Mouse (Mus musculus) frontal cortex, postnatal 36 days (tissue): ENCODE measurements around the gene Syne3.

Source experiments
- DNase-seq, 2 experiments: peaks; one replicate each; pipeline ENCODE4 v3.0.0; 2022; ENCODE audit warnings: low spot score in 2 of 2

Gene Syne3

GRCm38 (mm10) chr12:105000487-105001283 is 8.9 kb downstream of the Syne3 start:
- no peak for DNase-seq

- DNase-seq, result no peak
Measured at GRCm38 (mm10) chr12:104999171-104999570, 10.4 kb downstream of the Syne3 start.

GRCm38 (mm10) chr12:104998541-104998940 is 11.1 kb downstream of the Syne3 start:
- no peak for DNase-seq

GRCm38 (mm10) chr12:104997641-104998293 is 11.8 kb downstream of the Syne3 start:
- DNase-seq, result no peak

- DNase-seq, result no peak
Measured at GRCm38 (mm10) chr12:104997159-104997558, 12.4 kb downstream of the Syne3 start.

GRCm38 (mm10) chr12:104996012-104996728 is 13.4 kb downstream of the Syne3 start:
- no peak for DNase-seq

- no peak for DNase-seq
Measured at GRCm38 (mm10) chr12:104995259-104995876, 14.2 kb downstream of the Syne3 start.

- no peak for DNase-seq
Measured at GRCm38 (mm10) chr12:104992838-104993237, 16.8 kb downstream of the Syne3 start.

- no peak for DNase-seq
Measured at GRCm38 (mm10) chr12:104992123-104992741, 17.4 kb downstream of the Syne3 start.

- DNase-seq, result no peak
Measured at GRCm38 (mm10) chr12:104990741-104991454, 18.7 kb downstream of the Syne3 start.

- no peak for DNase-seq
Measured at GRCm38 (mm10) chr12:104987936-104988335, 21.7 kb downstream of the Syne3 start.

GRCm38 (mm10) chr12:104986781-104987180 is 22.8 kb downstream of the Syne3 start:
- no peak for DNase-seq

- no peak for DNase-seq
Measured at GRCm38 (mm10) chr12:104986001-104986400, 23.6 kb downstream of the Syne3 start.

GRCm38 (mm10) chr12:104985088-104985487 is 24.5 kb downstream of the Syne3 start:
- DNase-seq, result no peak

GRCm38 (mm10) chr12:104983476-104983875 is 26.1 kb downstream of the Syne3 start:
- DNase-seq, result no peak

- DNase-seq, result no peak
Measured at GRCm38 (mm10) chr12:104978943-104979723, 30.5 kb downstream of the Syne3 start.

GRCm38 (mm10) chr12:104978420-104978819 is 31.2 kb downstream of the Syne3 start:
- DNase-seq, result peak in 1 of 2 experiments; percentile 30

- DNase-seq, result no peak
Measured at GRCm38 (mm10) chr12:104976903-104977302, 32.7 kb downstream of the Syne3 start.

- DNase-seq, result no peak
Measured at GRCm38 (mm10) chr12:104976331-104976817, 33.2 kb downstream of the Syne3 start.

- DNase-seq, result no peak
Measured at GRCm38 (mm10) chr12:104972860-104973259, 36.7 kb downstream of the Syne3 start.
